Mouse (Mus musculus): ENCODE measurements around the gene Rpl12. TPM values are rescaled to one million over a fixed set of nuclear protein-coding genes. Genes with fewer than 3 reads are reported as not detected.

Rpl12 gene
- polyA plus RNA-seq, 1 experiment from 2014 or later: 90.6 TPM

DNA sequence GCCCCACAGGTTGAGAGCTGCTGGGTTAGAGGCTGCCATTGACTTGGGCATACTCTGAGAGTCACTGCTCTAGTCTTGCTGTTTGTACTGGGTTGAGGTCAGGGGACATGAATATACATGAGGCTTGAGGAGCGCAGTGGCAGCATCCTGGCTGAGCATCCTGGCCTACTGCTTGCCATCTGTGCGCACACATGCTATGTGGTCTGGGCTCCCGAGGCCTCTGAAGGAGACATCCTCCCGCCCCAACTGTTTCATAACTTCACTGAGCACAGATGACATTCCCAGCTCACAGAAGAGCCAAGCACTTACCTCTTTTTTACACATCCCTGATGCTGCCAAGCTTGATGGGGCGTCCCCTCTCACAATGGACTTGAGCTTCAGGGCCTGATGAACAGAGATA lies 53.5 kb downstream of the Rpl12 start:
- Histone ChIP-seq H3K4me1 (replicated peaks; ENCODE audit: control insufficient read depth, insufficient read depth, low read length) (no peaks in the 10 kb centered on the region), H3K4me2 (replicated peaks; ENCODE audit: low read depth) (no peak overlapping the region), H3K27ac (ENCODE audit: low read depth, low read length) (no peak overlapping the region), H3K9ac (ENCODE audit: low read depth, low read length) (no peak overlapping the region), H3K27me3 (replicated peaks; ENCODE audit: control insufficient read depth, insufficient read depth, low read length) (no peaks in the 10 kb centered on the region), H3K4me3 (ENCODE audit: low read depth, low read length) (no peak overlapping the region), H3K9me3 (ENCODE audit: control insufficient read depth) (no peaks in the 10 kb centered on the region), H3K36me3 (ENCODE audit: control insufficient read depth, insufficient read depth) (no peaks in the 10 kb centered on the region)
- no peak for ATAC-seq
- 88% methylated on average over 5 of the region's 5 CpGs for WGBS
- no peak for TF ChIP-seq CTCF (IDR thresholded peaks at IDR 0.05; ENCODE audit: low read depth)

Other genes with a start within 250 kb of the Rpl12 start
- 54.0 and 62.2 TPM in 2 replicates for gene Cdk9, start 248.5 kb upstream of the Rpl12 start, polyA plus RNA-seq (2015; fragmentation: Nextera tagmentation; extraction: Ambion mirVana)
- gene Sh2d3c, start 240.5 kb upstream of the Rpl12 start, polyA plus RNA-seq (2015; fragmentation: Nextera tagmentation; extraction: Ambion mirVana): 11.2 and 11.7 TPM in 2 replicates
- gene 6330409D20Rik, start 220.5 kb upstream of the Rpl12 start, polyA plus RNA-seq (2015; fragmentation: Nextera tagmentation; extraction: Ambion mirVana): 0.18 TPM in 2 replicates
- 59.2 and 60.4 TPM in 2 replicates for gene Tor2a, start 204.3 kb upstream of the Rpl12 start, polyA plus RNA-seq (2015; fragmentation: Nextera tagmentation; extraction: Ambion mirVana)
- 0.04 and 0.09 TPM in 2 replicates for gene Ttc16, start 185.9 kb upstream of the Rpl12 start, polyA plus RNA-seq (2015; fragmentation: Nextera tagmentation; extraction: Ambion mirVana)
- 8.4 and 10.5 TPM in 2 replicates for gene Ptrh1, start 185.8 kb upstream of the Rpl12 start, polyA plus RNA-seq (2015; fragmentation: Nextera tagmentation; extraction: Ambion mirVana)
- gene Cfap157, start 177.1 kb upstream of the Rpl12 start, polyA plus RNA-seq (2015; fragmentation: Nextera tagmentation; extraction: Ambion mirVana): 0.47 and 0.76 TPM in 2 replicates
- 12.1 and 12.2 TPM in 2 replicates for gene Stxbp1, start 114.3 kb upstream of the Rpl12 start, polyA plus RNA-seq (2015; fragmentation: Nextera tagmentation; extraction: Ambion mirVana)
- 13.9 and 15.3 TPM in 2 replicates for gene Fam129b, start 85.4 kb upstream of the Rpl12 start, polyA plus RNA-seq (2015; fragmentation: Nextera tagmentation; extraction: Ambion mirVana)
- gene Lrsam1, start 55 bp downstream of the Rpl12 start, polyA plus RNA-seq (2015; fragmentation: Nextera tagmentation; extraction: Ambion mirVana): 4.3 and 4.4 TPM in 2 replicates
- gene Slc2a8, start 20.5 kb downstream of the Rpl12 start, polyA plus RNA-seq (2015; fragmentation: Nextera tagmentation; extraction: Ambion mirVana): 48.7 and 50.2 TPM in 2 replicates
- gene Garnl3, start 170.1 kb downstream of the Rpl12 start, polyA plus RNA-seq (2015; fragmentation: Nextera tagmentation; extraction: Ambion mirVana): 5.9 and 6.3 TPM in 2 replicates